Mouse (Mus musculus): ENCODE results near the gene Wap. TPM values are rescaled to one million over a fixed set of nuclear protein-coding genes. Genes with fewer than 3 reads are reported as not detected.

The Wap gene
- polyA plus RNA-seq, 1 experiment from 2014 or later: 4.3 TPM

DNA sequence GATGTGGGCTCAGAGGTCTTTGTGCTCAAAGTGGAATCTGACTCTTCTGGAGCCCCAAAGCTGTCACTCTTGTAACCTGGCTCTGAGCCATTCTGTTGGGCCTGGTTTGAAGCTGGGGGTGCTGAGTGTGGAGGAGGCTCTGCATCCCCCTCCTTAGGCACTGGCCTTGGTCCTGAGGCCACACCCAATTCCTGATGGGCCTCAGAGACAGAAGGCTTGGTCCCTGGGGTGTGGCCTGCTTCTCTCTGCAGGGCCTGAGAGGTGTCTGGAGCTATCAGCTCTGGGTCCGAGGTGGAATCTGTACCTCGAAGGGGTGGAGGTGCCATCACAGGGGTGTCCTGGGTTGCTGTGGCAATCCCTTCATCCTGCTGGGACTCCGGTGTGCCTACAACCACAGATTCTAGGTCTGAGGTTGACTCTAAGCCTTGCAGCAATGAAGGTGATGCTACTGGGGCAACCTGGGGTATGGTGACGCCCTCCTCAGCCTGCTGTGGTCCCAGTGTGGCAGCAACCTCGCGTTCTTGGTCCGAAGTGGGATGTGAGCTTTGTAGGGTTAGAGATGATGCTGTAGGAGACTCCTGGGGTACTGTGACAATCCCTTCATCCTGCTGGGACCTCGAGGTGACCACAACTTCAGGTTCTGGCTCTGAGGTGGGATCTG, 38.0 kb downstream of the Wap start:
- 78% methylated on average over 8 of the region's 8 CpGs for WGBS
- no peak for ATAC-seq

DNA sequence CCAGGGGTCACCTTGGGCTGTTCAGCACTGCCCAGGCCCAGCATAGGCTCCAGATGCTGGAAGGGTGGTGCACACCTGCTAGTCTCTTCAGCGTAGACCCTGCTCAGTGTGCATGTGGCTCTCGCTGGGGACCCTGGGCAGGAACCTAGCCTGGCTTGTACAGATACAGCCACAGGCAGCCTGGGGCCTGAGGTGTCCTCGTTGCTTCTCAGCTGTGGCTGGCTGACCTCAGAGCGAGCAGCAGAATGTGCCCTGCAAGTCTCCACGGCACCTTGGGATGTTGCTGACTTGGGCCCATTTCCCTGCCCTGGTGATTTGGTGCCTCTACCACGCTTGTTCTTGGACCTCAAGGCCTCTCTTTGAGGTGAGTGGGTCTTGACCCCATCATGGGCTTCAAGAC, 38.6 kb downstream of the Wap start:
- no peak for ATAC-seq
- 90% methylated on average over 6 of the region's 6 CpGs for WGBS
- no peak for TF ChIP-seq CTCF (IDR thresholded peaks at IDR 0.05; ENCODE audit: low read depth)

More for the DNA sequence above, 38.0 kb downstream of the Wap start:
- no peak for TF ChIP-seq CTCF (IDR thresholded peaks at IDR 0.05; ENCODE audit: low read depth)
- H3K9me3 ChIP-seq (ENCODE audit: control insufficient read depth): no peaks in the 10 kb centered on the region
- H3K27ac ChIP-seq (ENCODE audit: low read depth, low read length): no peak overlapping the region
- H3K4me3 ChIP-seq (ENCODE audit: low read depth, low read length): no peak overlapping the region
- peaks cover 15% of the 10 kb centered on the region for H3K27me3 ChIP-seq (replicated peaks; ENCODE audit: control insufficient read depth, insufficient read depth, low read length)
- no peak overlapping the region for H3K4me2 ChIP-seq (replicated peaks; ENCODE audit: low read depth)
- no peak overlapping the region for H3K9ac ChIP-seq (ENCODE audit: low read depth, low read length)
- H3K36me3 ChIP-seq (ENCODE audit: control insufficient read depth, insufficient read depth): peaks cover 33% of the 10 kb centered on the region
- peaks cover 6% of the 10 kb centered on the region; the same call in 1 of the 2 replicates for H3K4me1 ChIP-seq (replicated peaks; ENCODE audit: control insufficient read depth, insufficient read depth, low read length)

DNA sequence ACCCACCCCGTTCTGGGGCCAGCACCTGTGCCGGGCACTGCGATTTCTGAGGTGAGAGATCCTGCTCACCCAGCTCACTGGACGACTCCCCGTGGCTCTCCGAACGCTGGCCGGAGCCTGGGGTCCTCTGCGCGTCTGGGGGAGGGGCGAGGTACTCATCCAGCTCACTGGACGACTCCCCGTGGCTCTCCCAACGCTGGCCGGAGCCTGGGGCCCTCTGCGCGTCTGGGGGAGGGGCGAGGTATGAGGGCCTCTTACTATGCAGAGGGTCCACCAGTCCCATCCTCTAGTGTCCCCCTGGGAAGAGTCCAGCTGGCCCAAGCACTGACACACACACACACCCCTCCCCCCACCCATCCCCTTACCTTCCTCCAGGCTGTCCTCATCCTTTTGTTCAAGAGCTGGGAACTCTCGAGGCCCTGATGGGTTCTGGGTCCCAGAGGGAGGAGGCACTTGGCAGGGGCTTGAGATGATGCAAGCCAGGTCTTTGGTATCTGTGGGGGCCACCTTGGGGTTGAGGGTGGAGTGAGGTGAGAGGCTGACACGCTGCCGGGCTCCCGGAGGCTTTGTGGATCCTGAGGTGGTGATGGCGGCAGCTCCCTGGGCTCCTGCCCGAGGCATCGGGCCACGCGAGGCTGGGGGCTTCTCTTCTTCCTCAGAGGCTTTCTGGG, 39.3 kb downstream of the Wap start:
- H3K27me3 ChIP-seq (replicated peaks; ENCODE audit: control insufficient read depth, insufficient read depth, low read length): 0 out of 2 replicates have a peak, but pooled peaks cover 3% of the 10 kb centered on the region
- H3K4me1 ChIP-seq (replicated peaks; ENCODE audit: control insufficient read depth, insufficient read depth, low read length): peaks cover 6% of the 10 kb centered on the region; the same call in 1 of the 2 replicates
- H3K27ac ChIP-seq (ENCODE audit: low read depth, low read length): no peak overlapping the region
- WGBS: 36% methylated on average over 27 of the region's 27 CpGs
- H3K4me3 ChIP-seq (ENCODE audit: low read depth, low read length): no peak overlapping the region
- H3K4me2 ChIP-seq (replicated peaks; ENCODE audit: low read depth): no peak overlapping the region; the same call in 1 of the 2 replicates
- no peak for TF ChIP-seq CTCF (IDR thresholded peaks at IDR 0.05; ENCODE audit: low read depth)
- H3K36me3 ChIP-seq (ENCODE audit: control insufficient read depth, insufficient read depth): peaks cover 42% of the 10 kb centered on the region
- H3K9ac ChIP-seq (ENCODE audit: low read depth, low read length): no peak overlapping the region
- ATAC-seq: no peak
- no peaks in the 10 kb centered on the region for H3K9me3 ChIP-seq (ENCODE audit: control insufficient read depth)

More for the DNA sequence above, 38.6 kb downstream of the Wap start:
- Histone ChIP-seq H3K27ac (ENCODE audit: low read depth, low read length) (no peak overlapping the region), H3K4me2 (replicated peaks; ENCODE audit: low read depth) (no peak overlapping the region), H3K9me3 (ENCODE audit: control insufficient read depth) (no peaks in the 10 kb centered on the region), H3K4me1 (replicated peaks; ENCODE audit: control insufficient read depth, insufficient read depth, low read length) (peaks cover 6% of the 10 kb centered on the region; the same call in 1 of the 2 replicates), H3K27me3 (replicated peaks; ENCODE audit: control insufficient read depth, insufficient read depth, low read length) (peaks cover 9% of the 10 kb centered on the region), H3K9ac (ENCODE audit: low read depth, low read length) (no peak overlapping the region), H3K36me3 (ENCODE audit: control insufficient read depth, insufficient read depth) (peaks cover 35% of the 10 kb centered on the region), H3K4me3 (ENCODE audit: low read depth, low read length) (no peak overlapping the region)

DNA sequence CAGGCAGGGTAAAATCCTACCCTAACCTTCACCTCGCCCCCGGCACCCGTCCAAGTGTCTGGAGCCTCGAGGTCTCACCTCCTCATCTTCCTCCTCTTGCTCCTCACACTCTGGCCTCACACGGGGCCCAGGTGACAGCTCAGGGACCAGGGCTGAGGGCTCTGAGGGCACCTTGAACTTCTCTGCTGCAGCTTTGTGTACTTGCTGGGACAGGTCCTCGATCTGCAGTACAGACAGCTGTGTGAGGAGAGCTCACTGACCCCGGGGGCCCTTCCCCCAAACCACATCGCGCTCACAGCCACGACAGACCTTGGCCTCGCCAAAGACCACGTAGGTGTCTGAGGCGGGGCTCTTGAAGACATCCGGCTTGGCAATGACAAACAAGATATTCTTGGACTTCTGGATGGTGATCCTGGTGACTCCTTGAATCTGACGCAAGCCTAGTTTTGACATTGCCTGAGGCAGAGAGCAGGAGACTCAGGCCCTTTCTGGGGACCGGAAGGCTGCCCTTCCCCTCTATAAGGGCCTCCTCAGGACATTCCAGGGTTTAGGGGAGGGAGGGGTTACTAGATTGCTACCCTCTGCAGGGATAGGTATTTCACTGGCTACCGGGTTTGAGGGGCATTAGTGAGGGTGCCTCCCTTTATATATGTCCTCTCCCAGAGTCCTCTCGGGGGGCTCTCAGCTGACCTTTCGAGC, 40.1 kb downstream of the Wap start:
- Histone ChIP-seq H3K4me3 (ENCODE audit: low read depth, low read length) (no peak overlapping the region), H3K4me2 (replicated peaks; ENCODE audit: low read depth) (no peak overlapping the region; the same call in 1 of the 2 replicates), H3K36me3 (ENCODE audit: control insufficient read depth, insufficient read depth) (peaks cover 50% of the 10 kb centered on the region), H3K27me3 (replicated peaks; ENCODE audit: control insufficient read depth, insufficient read depth, low read length) (0 out of 2 replicates have a peak, but pooled peaks cover 3% of the 10 kb centered on the region), H3K9me3 (ENCODE audit: control insufficient read depth) (no peaks in the 10 kb centered on the region), H3K27ac (ENCODE audit: low read depth, low read length) (no peak overlapping the region), H3K4me1 (replicated peaks; ENCODE audit: control insufficient read depth, insufficient read depth, low read length) (no peaks in the 10 kb centered on the region), H3K9ac (ENCODE audit: low read depth, low read length) (no peak overlapping the region)
- no peak for ATAC-seq
- TF ChIP-seq CTCF (IDR thresholded peaks at IDR 0.05; ENCODE audit: low read depth): no peak
- WGBS: 61% methylated on average over 19 of the region's 19 CpGs

DNA sequence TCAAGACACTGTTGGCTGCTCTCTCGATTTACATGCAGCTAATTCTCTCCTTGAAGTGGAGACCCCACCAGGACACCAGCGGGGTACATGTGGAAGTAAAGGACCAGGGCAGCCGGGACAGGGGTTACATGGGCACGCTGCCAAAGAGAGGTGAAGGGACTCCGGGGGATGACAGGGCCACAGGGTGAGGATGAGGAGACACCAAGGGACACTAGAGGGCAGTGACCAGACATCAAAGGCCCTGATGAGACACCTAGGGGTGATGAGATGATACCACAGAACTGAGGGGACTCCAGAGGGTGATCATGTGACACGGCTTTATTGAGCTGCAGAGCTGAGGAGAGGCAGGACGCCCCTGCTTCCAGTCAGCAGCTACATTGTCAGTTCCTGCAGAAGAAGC, 40.9 kb downstream of the Wap start:
- ATAC-seq: no peak
- Histone ChIP-seq H3K36me3 (ENCODE audit: control insufficient read depth, insufficient read depth) (peaks cover 58% of the 10 kb centered on the region), H3K27ac (ENCODE audit: low read depth, low read length) (no peak overlapping the region), H3K4me1 (replicated peaks; ENCODE audit: control insufficient read depth, insufficient read depth, low read length) (no peaks in the 10 kb centered on the region), H3K27me3 (replicated peaks; ENCODE audit: control insufficient read depth, insufficient read depth, low read length) (no peaks in the 10 kb centered on the region), H3K4me2 (replicated peaks; ENCODE audit: low read depth) (no peak overlapping the region), H3K9ac (ENCODE audit: low read depth, low read length) (no peak overlapping the region), H3K4me3 (ENCODE audit: low read depth, low read length) (no peak overlapping the region), H3K9me3 (ENCODE audit: control insufficient read depth) (no peaks in the 10 kb centered on the region)
- TF ChIP-seq CTCF (IDR thresholded peaks at IDR 0.05; ENCODE audit: low read depth): peak; percentile 35
- 69% methylated on average over 7 of the region's 7 CpGs for WGBS

DNA sequence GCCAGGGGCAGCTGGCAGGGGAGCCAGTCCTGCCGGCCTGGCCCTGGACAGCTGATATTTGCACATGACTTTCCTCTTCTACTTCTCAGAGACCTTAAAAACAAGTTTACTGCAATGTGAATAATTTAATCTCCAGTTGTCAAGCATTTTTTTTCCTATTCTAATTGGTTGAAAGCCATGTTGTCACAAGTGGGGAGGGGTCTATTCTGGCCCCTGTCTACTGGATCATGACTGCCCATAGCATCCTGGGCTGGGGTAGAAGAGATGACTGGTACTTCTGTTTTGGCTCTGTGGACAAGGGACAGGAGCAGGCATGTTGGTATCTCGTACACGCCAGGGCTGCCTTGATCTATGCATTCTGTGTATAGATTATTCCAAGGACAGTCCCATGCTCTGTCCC, 41.8 kb downstream of the Wap start:
- H3K9ac ChIP-seq (ENCODE audit: low read depth, low read length): no peak overlapping the region
- no peak for ATAC-seq
- no peak overlapping the region for H3K27ac ChIP-seq (ENCODE audit: low read depth, low read length)
- H3K36me3 ChIP-seq (ENCODE audit: control insufficient read depth, insufficient read depth): peaks cover 67% of the 10 kb centered on the region
- no peaks in the 10 kb centered on the region for H3K9me3 ChIP-seq (ENCODE audit: control insufficient read depth)
- TF ChIP-seq CTCF (IDR thresholded peaks at IDR 0.05; ENCODE audit: low read depth): no peak
- H3K4me1 ChIP-seq (replicated peaks; ENCODE audit: control insufficient read depth, insufficient read depth, low read length): no peaks in the 10 kb centered on the region
- no peak overlapping the region for H3K4me2 ChIP-seq (replicated peaks; ENCODE audit: low read depth)
- H3K4me3 ChIP-seq (ENCODE audit: low read depth, low read length): no peak overlapping the region
- H3K27me3 ChIP-seq (replicated peaks; ENCODE audit: control insufficient read depth, insufficient read depth, low read length): no peaks in the 10 kb centered on the region
- 81% methylated on average over 3 of the region's 3 CpGs for WGBS

Data from intestine, postnatal 0 days (tissue).